Mouse (Mus musculus) MEL (cell line): Measurements from ENCODE around the gene Tmem212. TPM values are rescaled to one million over a fixed set of nuclear protein-coding genes. Genes with fewer than 3 reads are reported as not detected.

Source experiments
- DNase-seq: peaks from one replicate; pipeline ENCODE4 v3.0.0; 2011; ENCODE audit warnings: low read depth, low spot score
- H3K27ac ChIP-seq: 2 replicates; pipeline ENCODE4 v1.5.1; 2012; ENCODE audit warnings: low read depth, mild to moderate bottlenecking, control low read depth, low read length, moderate library complexity; ENCODE audit not compliant: control insufficient read depth
- H3K27me3 ChIP-seq, 2 experiments: fragments of 150-350 bp in 1 of 2; sonication (generic) in 1 of 2; 2 replicates each; pipeline ENCODE4 v1.6.1; 2012; ENCODE audit warnings: low read length in 2 of 2, mild to moderate bottlenecking in 2 of 2, improper control_type of control experiment in 1 of 2, moderate library complexity in 1 of 2; ENCODE audit not compliant: insufficient read depth in 2 of 2, control insufficient read depth in 1 of 2
- H3K36me3 ChIP-seq, 2 experiments: 2 replicates each; pipeline ENCODE4 v1.6.1; 2012 to 2014; ENCODE audit warnings: low read length in 2 of 2, improper control_type of control experiment in 1 of 2, inconsistent platforms in 1 of 2, mild to moderate bottlenecking in 1 of 2; ENCODE audit not compliant: insufficient read depth in 2 of 2, control insufficient read depth in 1 of 2
- H3K4me1 ChIP-seq, 2 experiments: fragments of 150-350 bp in 1 of 2; sonication (generic) in 1 of 2; 2 replicates each; pipeline ENCODE4 v1.6.1; 2012; ENCODE audit warnings: low read length in 2 of 2, improper control_type of control experiment in 1 of 2, mild to moderate bottlenecking in 1 of 2; ENCODE audit not compliant: insufficient read depth in 2 of 2, control insufficient read depth in 1 of 2
- H3K4me3 ChIP-seq, 2 experiments: fragments of 150-350 bp in 1 of 2; sonication (generic) in 1 of 2; 2 replicates each; pipeline ENCODE4 v1.5.1; 2012; ENCODE audit warnings: low read depth in 2 of 2, low read length in 2 of 2, mild to moderate bottlenecking in 2 of 2, moderate library complexity in 2 of 2, control low read depth in 1 of 2, improper control_type of control experiment in 1 of 2; ENCODE audit not compliant: control insufficient read depth in 1 of 2, insufficient read depth in 1 of 2
- H3K79me2 ChIP-seq: 2 replicates; pipeline ENCODE4 v1.6.1; 2012; ENCODE audit warnings: mild to moderate bottlenecking, low read length, moderate library complexity; ENCODE audit not compliant: control insufficient read depth, poor library complexity, insufficient read depth
- H3K9ac ChIP-seq: 2 replicates; pipeline ENCODE4 v1.6.1; 2012; ENCODE audit warnings: low read depth, mild to moderate bottlenecking, control low read depth, low read length, moderate library complexity; ENCODE audit not compliant: control insufficient read depth, poor library complexity, severe bottlenecking
- H3K9me3 ChIP-seq: fragments of 150-350 bp; sonication (generic); replicated peaks from 2 replicates; pipeline ENCODE4 v1.6.1; 2012; ENCODE audit warnings: mild to moderate bottlenecking, low read length, improper control_type of control experiment, moderate library complexity; ENCODE audit not compliant: insufficient read depth
- BHLHE40 ChIP-seq: IDR thresholded peaks from 2 replicates; pipeline ENCODE4 v1.6.1; 2012; ENCODE audit warnings: low read depth, mild to moderate bottlenecking, inconsistent platforms, low read length, improper control_type of control experiment, borderline replicate concordance
- CTCF ChIP-seq, 3 experiments: IDR thresholded peaks in 2 of 3; conservative IDR thresholded peaks in 1 of 3; 2 replicates each; pipeline ENCODE4 v1.5.1; 2011 to 2012; ENCODE audit warnings: low read length in 3 of 3, low read depth in 2 of 3, mild to moderate bottlenecking in 2 of 3, improper control_type of control experiment in 1 of 3, inconsistent platforms in 1 of 3, mixed read lengths in 1 of 3, moderate library complexity in 1 of 3; ENCODE audit not compliant: control insufficient read depth in 1 of 3, insufficient read depth in 1 of 3, poor library complexity in 1 of 3, severe bottlenecking in 1 of 3
- ELF1 ChIP-seq: IDR thresholded peaks from 2 replicates; pipeline ENCODE4 v1.6.1; 2014; ENCODE audit warnings: low read depth, mild to moderate bottlenecking, inconsistent platforms, low read length, improper control_type of control experiment, moderate library complexity
- EP300 ChIP-seq, 2 experiments: IDR thresholded peaks; 2 replicates each; pipeline ENCODE4 v1.6.1; 2011; ENCODE audit warnings: improper control_type of control experiment in 2 of 2, low read length in 2 of 2, low read depth in 1 of 2, mild to moderate bottlenecking in 1 of 2
- GABPA ChIP-seq: IDR thresholded peaks from 2 replicates; pipeline ENCODE4 v1.6.1; 2012; ENCODE audit warnings: low read depth, mild to moderate bottlenecking, inconsistent platforms, low read length, improper control_type of control experiment, moderate library complexity
- HCFC1 ChIP-seq: IDR thresholded peaks from 2 replicates; pipeline ENCODE4 v1.6.1; 2012; ENCODE audit warnings: low read depth, mild to moderate bottlenecking, inconsistent platforms, low read length, improper control_type of control experiment, moderate library complexity
- JUND ChIP-seq: IDR thresholded peaks from 2 replicates; pipeline ENCODE4 v1.6.1; 2011; ENCODE audit warnings: low read depth, mild to moderate bottlenecking, improper control_type of control experiment, low read length
- KAT2A ChIP-seq: conservative IDR thresholded peaks from 2 replicates; pipeline ENCODE4 v1.6.1; 2012; ENCODE audit warnings: low read depth, low read length, improper control_type of control experiment, inconsistent platforms
- MAFK ChIP-seq: IDR thresholded peaks from 2 replicates; pipeline ENCODE4 v1.6.1; 2011; ENCODE audit warnings: low read depth, mild to moderate bottlenecking, low read length, improper control_type of control experiment, borderline replicate concordance
- MAX ChIP-seq: IDR thresholded peaks from 2 replicates; pipeline ENCODE4 v1.6.1; 2011; ENCODE audit warnings: low read length, improper control_type of control experiment
- MAZ ChIP-seq: IDR thresholded peaks from 2 replicates; pipeline ENCODE4 v1.6.1; 2012; ENCODE audit warnings: low read depth, mild to moderate bottlenecking, inconsistent platforms, low read length, improper control_type of control experiment
- MEF2A ChIP-seq: IDR thresholded peaks from 2 replicates; pipeline ENCODE4 v1.6.1; 2014; ENCODE audit warnings: low read depth, mild to moderate bottlenecking, inconsistent platforms, low read length, improper control_type of control experiment; ENCODE audit not compliant: poor library complexity, insufficient replicate concordance, severe bottlenecking; ENCODE audit errors: extremely low read depth
- MYB ChIP-seq: IDR thresholded peaks from 2 replicates; pipeline ENCODE4 v1.6.1; 2011; ENCODE audit warnings: mild to moderate bottlenecking, low read depth, low read length, improper control_type of control experiment
- MYC ChIP-seq: IDR thresholded peaks from 2 replicates; pipeline ENCODE4 v1.6.1; 2011; ENCODE audit warnings: low read depth, mild to moderate bottlenecking, low read length, improper control_type of control experiment, moderate library complexity
- NELFE ChIP-seq: IDR thresholded peaks from 2 replicates; pipeline ENCODE4 v1.6.1; 2011; ENCODE audit warnings: low read depth, low read length, improper control_type of control experiment
- NRF1 ChIP-seq: IDR thresholded peaks from 2 replicates; pipeline ENCODE4 v1.6.1; 2014; ENCODE audit warnings: low read depth, mild to moderate bottlenecking, inconsistent platforms, low read length, improper control_type of control experiment, moderate library complexity; ENCODE audit not compliant: poor library complexity, insufficient read depth, severe bottlenecking
- POLR2A ChIP-seq, 2 experiments: IDR thresholded peaks; 2 replicates each; pipeline ENCODE4 v1.6.1; 2011 to 2012; ENCODE audit warnings: low read length in 2 of 2, mild to moderate bottlenecking in 2 of 2, control low read depth in 1 of 2, improper control_type of control experiment in 1 of 2, low read depth in 1 of 2, moderate library complexity in 1 of 2; ENCODE audit not compliant: control insufficient read depth in 1 of 2, insufficient read depth in 1 of 2, poor library complexity in 1 of 2
- POLR2AphosphoS2 ChIP-seq: IDR thresholded peaks from 2 replicates; pipeline ENCODE4 v1.6.1; 2011; ENCODE audit warnings: low read length, improper control_type of control experiment
- POLR2AphosphoS5 ChIP-seq: IDR thresholded peaks from 2 replicates; pipeline ENCODE4 v1.6.1; 2012; ENCODE audit warnings: low read depth, borderline replicate concordance, mild to moderate bottlenecking, inconsistent platforms, low read length, moderate library complexity, mixed read lengths
- RAD21 ChIP-seq: IDR thresholded peaks from 2 replicates; pipeline ENCODE4 v1.6.1; 2011; ENCODE audit warnings: mild to moderate bottlenecking, low read depth, low read length, improper control_type of control experiment
- RCOR1 ChIP-seq: IDR thresholded peaks from 2 replicates; pipeline ENCODE4 v1.6.1; 2012; ENCODE audit warnings: low read depth, mild to moderate bottlenecking, inconsistent platforms, low read length, improper control_type of control experiment
- SIN3A ChIP-seq: IDR thresholded peaks from 2 replicates; pipeline ENCODE4 v1.6.1; 2012; ENCODE audit warnings: low read length, improper control_type of control experiment, inconsistent platforms
- SMC3 ChIP-seq: IDR thresholded peaks from 2 replicates; pipeline ENCODE4 v1.6.1; 2011; ENCODE audit warnings: low read depth, low read length, improper control_type of control experiment
- TBP ChIP-seq: IDR thresholded peaks from 2 replicates; pipeline ENCODE4 v1.8.0; 2011; ENCODE audit warnings: low read depth, low read length, improper control_type of control experiment
- UBTF ChIP-seq: IDR thresholded peaks from 2 replicates; pipeline ENCODE4 v1.6.1; 2012; ENCODE audit warnings: low read depth, mild to moderate bottlenecking, inconsistent platforms, low read length, improper control_type of control experiment, moderate library complexity, borderline replicate concordance; ENCODE audit not compliant: insufficient read depth
- USF1 ChIP-seq: IDR thresholded peaks from 2 replicates; pipeline ENCODE4 v1.6.1; 2014; ENCODE audit warnings: low read depth, mild to moderate bottlenecking, inconsistent platforms, low read length, improper control_type of control experiment, moderate library complexity
- ZMIZ1 ChIP-seq: IDR thresholded peaks from 2 replicates; pipeline ENCODE4 v1.6.1; 2012; ENCODE audit warnings: low read depth, mild to moderate bottlenecking, inconsistent platforms, low read length, improper control_type of control experiment, moderate library complexity
- polyA plus RNA-seq, 2 experiments: library from polyadenylated mRNA; stranded (reverse) in 1 of 2; unstranded in 1 of 2; fragments of >175 nt in 1 of 2; fragments of >200 nt in 1 of 2; gene quantifications; 2 replicates each; pipeline versions ENCODE4 v1.2.1 to v1.2.4; 2012; ENCODE audit warnings: low replicate concordance in 2 of 2, low read depth in 1 of 2; ENCODE audit not compliant: insufficient read length in 2 of 2, insufficient read depth in 1 of 2, missing spikeins in 1 of 2
- total RNA-seq: library from RNA; depleted of rRNA; stranded (reverse); fragments of 300-350 nt; gene quantifications from 2 replicates; pipeline ENCODE4 v1.2.3, GENCODE M21; 2012

The Tmem212 gene
- total and polyA plus RNA-seq, 3 experiments = not detected

GRCm38 (mm10) chr3:27839795-27840194 is 56.4 kb downstream of the Tmem212 start:
- TF ChIP-seq HCFC1 = no peak
- TF ChIP-seq POLR2AphosphoS2 = no peak
- no peak for TF ChIP-seq ZMIZ1
- TF ChIP-seq POLR2A (IDR thresholded peaks at IDR 0.05; ENCODE audit: control insufficient read depth in 1 of 2, insufficient read depth in 1 of 2, low read depth in 1 of 2, low read length in 2 of 2, poor library complexity in 1 of 2) = no peak
- TF ChIP-seq TBP = no peak
- no peak for TF ChIP-seq MAZ
- TF ChIP-seq KAT2A = no peak
- no peak for TF ChIP-seq SIN3A
- TF ChIP-seq MYC = no peak
- no peak for TF ChIP-seq RCOR1
- no peak for TF ChIP-seq RAD21
- no peak for TF ChIP-seq MYB
- TF ChIP-seq NRF1 = no peak
- no peak for TF ChIP-seq CTCF (IDR thresholded peaks at IDR 0.05 in 2 of 3, conservative IDR thresholded peaks at IDR 0.05 in 1 of 3; ENCODE audit: control insufficient read depth in 1 of 3, insufficient read depth in 1 of 3, low read depth in 2 of 3, low read length in 3 of 3, poor library complexity in 1 of 3, severe bottlenecking in 1 of 3)
- TF ChIP-seq MEF2A = no peak
- Histone ChIP-seq H3K4me3 (no peak overlapping the region), H3K27ac (no peak overlapping the region), H3K27me3 (no peaks in the 10 kb centered on the region), H3K79me2 (no peaks in the 10 kb centered on the region), H3K36me3 (no peaks in the 10 kb centered on the region), H3K9me3 (no peaks in the 10 kb centered on the region), H3K9ac (no peak overlapping the region), H3K4me1 (no peaks in the 10 kb centered on the region)
- no peak for DNase-seq

DNA sequence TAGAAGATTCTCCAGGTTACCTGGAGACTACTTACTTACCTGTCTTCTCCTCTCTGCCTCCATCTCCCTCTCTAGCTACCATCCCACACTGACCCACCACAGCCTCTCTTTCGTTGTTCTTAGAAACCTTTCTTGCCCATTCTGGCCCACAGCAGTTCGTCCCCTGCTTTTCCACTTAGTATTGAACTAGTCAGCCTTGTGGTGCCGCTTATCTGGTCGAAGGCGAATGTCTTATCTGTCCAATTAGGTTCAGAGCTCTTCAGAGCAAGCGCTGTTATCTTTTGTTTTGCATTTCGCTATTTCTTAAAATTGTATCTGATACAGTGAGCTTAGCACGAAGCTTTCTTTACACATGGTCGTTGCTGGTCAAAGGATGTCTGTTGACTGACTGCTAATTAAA is 56.9 kb downstream of the Tmem212 start:
- no peak overlapping the region for H3K27ac ChIP-seq
- no peak for DNase-seq
- no peak overlapping the region for H3K4me3 ChIP-seq
- no peaks in the 10 kb centered on the region for H3K4me1 ChIP-seq
- H3K27me3 ChIP-seq = no peaks in the 10 kb centered on the region
- TF ChIP-seq CTCF (IDR thresholded peaks at IDR 0.05 in 2 of 3, conservative IDR thresholded peaks at IDR 0.05 in 1 of 3; ENCODE audit: control insufficient read depth in 1 of 3, insufficient read depth in 1 of 3, low read depth in 2 of 3, low read length in 3 of 3, poor library complexity in 1 of 3, severe bottlenecking in 1 of 3) (no peak), TBP (no peak), KAT2A (no peak), NELFE (no peak), RAD21 (no peak), BHLHE40 (no peak), USF1 (no peak), JUND (no peak), GABPA (no peak), EP300 (IDR thresholded peaks at IDR 0.05; ENCODE audit: low read depth in 1 of 2, low read length in 2 of 2) (no peak), UBTF (no peak), MYB (no peak), ELF1 (no peak), POLR2AphosphoS5 (no peak), MAZ (no peak), MAFK (no peak), MAX (no peak), SMC3 (no peak), NRF1 (no peak)
- H3K9me3 ChIP-seq = no peaks in the 10 kb centered on the region
- no peak overlapping the region for H3K9ac ChIP-seq
- H3K36me3 ChIP-seq = no peaks in the 10 kb centered on the region
- no peaks in the 10 kb centered on the region for H3K79me2 ChIP-seq
